Mouse (Mus musculus) bone marrow, adult 2 months (tissue): ENCODE measurements around the gene Gm45015. TPM values are rescaled to one million over a fixed set of nuclear protein-coding genes. Genes with fewer than 3 reads are reported as not detected.

ENCODE experiments used
- H3K27ac ChIP-seq: fragments of 200-500 bp; 2 replicates; pipeline ENCODE4 v1.5.1; 2012; ENCODE audit warnings: low read depth, mild to moderate bottlenecking, control low read depth, inconsistent platforms, low read length; ENCODE audit not compliant: control insufficient read depth, poor library complexity, insufficient read depth
- H3K4me1 ChIP-seq: fragments of 200-500 bp; 2 replicates; pipeline ENCODE4 v1.6.1; 2011; ENCODE audit warnings: low read length; ENCODE audit not compliant: control insufficient read depth, insufficient read depth
- H3K4me3 ChIP-seq: fragments of 200-500 bp; replicated peaks from 2 replicates; pipeline ENCODE3; 2011; ENCODE audit warnings: mild to moderate bottlenecking, low read depth, low read length, control low read depth; ENCODE audit not compliant: control insufficient read depth
- CTCF ChIP-seq: fragments of 200-500 bp; IDR thresholded peaks from 2 replicates; pipeline ENCODE4 v1.5.1; 2011; ENCODE audit warnings: low read length, control low read depth; ENCODE audit not compliant: control insufficient read depth, insufficient read depth
- POLR2A ChIP-seq: fragments of 200-500 bp; IDR thresholded peaks from 2 replicates; pipeline ENCODE4 v1.6.1; 2011; ENCODE audit warnings: low read depth, mild to moderate bottlenecking, control low read depth, low read length, borderline replicate concordance; ENCODE audit not compliant: control insufficient read depth
- WGBS: fragments of 180-500 bp; shearing (Covaris S2); methylation state at CpG from one replicate; pipeline ENCODE4 v1.1.7; 2018; 5-methylcytosine and 5-hydroxymethylcytosine counted together
- polyA plus RNA-seq: library from polyadenylated mRNA; stranded (reverse); fragments of >200 nt; gene quantifications from 2 replicates; pipeline ENCODE4 v1.2.4, GENCODE M21; 2011; ENCODE audit warnings: low replicate concordance; ENCODE audit not compliant: missing spikeins, insufficient read depth, insufficient read length

The Gm45015 gene
- not detected in 2 replicates for polyA plus RNA-seq

DNA sequence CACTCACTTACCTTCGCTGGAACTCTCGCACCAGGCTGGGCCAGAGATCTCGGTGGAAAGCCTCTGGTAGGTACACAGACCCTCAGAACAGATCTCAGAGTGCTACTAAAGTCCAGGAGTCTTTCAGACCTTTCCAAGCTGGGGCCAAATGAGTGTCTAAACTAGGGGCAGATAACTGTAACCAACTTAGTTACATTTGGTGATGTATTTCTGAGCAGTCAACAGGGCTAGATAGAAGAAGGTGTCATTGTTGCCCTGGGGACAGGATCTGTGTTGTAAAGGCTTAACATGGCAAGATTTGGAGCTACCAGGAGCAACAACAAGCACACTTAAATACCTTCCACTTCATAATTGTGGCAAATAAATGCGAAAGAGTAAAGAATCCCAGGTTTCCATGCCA is at the start of gene Gm45015:
TSS of gene Gm45015 (minus strand) at position 101 of the 400 bp plus-strand sequence.
- H3K4me3 ChIP-seq: no peak within 1 kb of the TSS
- 72% methylated on average over 4 of the region's 4 CpGs for WGBS
- TF ChIP-seq POLR2A (no peak), CTCF (no peak)
- no peaks in the 10 kb centered on the region for H3K4me1 ChIP-seq
- no peak within 1 kb of the TSS for H3K27ac ChIP-seq

DNA sequence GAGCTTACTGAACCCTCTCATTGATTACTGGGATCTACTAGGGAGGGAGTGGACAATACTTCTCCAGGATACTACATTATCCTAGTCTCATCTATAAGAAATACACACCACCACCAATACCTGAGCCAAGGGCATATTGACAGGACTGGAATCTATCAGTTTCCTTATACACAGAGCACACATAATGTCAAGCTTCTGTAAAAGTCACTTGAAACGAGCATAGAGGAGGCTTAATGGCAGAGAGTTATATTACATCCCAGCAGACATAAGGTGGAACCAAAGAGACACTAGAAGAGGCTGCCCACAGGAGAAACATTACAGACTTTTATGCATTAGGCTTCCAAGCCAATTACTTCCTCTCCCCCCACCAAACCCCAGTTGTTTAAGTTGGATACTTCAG is 48.3 kb upstream of the Gm45015 start:
- no peaks in the 10 kb centered on the region for H3K4me1 ChIP-seq
- no peak overlapping the region for H3K4me3 ChIP-seq
- 27% methylated on average over 1 of the region's 1 CpGs for WGBS
- TF ChIP-seq POLR2A (no peak), CTCF (no peak)
- no peak overlapping the region for H3K27ac ChIP-seq

DNA sequence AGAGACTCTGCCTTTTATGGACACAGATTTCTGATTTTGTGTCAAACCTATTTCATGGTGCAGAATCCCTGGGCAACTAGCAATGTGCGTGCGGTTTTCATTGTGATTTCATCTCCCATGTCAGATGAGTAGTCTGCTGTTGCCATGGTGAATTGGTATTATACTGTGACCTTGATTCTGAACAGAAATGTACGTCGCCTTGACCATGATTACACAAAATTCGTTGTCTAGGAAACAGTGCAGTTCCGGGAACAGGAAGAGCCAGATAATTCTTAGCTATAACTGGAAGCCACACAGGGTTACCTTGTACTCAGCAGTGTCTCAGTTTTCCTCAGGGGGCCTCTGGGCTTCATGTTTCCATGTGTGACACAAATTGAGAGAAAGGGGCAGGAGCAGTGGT is 47.8 kb upstream of the Gm45015 start:
- Histone ChIP-seq H3K4me3 (no peak overlapping the region), H3K27ac (no peak overlapping the region), H3K4me1 (no peaks in the 10 kb centered on the region)
- TF ChIP-seq CTCF (no peak), POLR2A (no peak)
- WGBS: 56% methylated on average over 6 of the region's 6 CpGs

DNA sequence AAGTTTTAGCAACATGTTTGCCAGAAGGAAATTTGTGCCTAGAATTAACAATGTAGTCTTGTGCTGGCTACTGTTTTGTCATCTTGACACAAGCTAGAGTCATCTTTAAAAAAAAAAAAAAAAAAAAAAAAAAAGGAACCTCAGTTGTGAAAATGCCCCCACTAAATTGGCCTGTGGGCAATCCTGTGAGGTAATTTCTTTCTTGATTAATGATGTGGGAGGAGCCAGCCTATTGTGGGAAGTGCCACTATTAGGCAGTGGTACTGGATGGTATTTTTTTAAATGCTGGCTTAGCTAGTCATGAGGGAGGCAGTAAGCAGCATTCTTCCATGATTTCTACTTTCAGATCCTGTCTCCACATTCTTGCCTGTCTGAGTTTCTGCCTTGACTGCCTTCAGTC is 26.7 kb upstream of the Gm45015 start:
- H3K27ac ChIP-seq: no peak overlapping the region
- TF ChIP-seq CTCF (no peak), POLR2A (no peak)
- no peaks in the 10 kb centered on the region for H3K4me1 ChIP-seq
- H3K4me3 ChIP-seq: no peak overlapping the region

DNA sequence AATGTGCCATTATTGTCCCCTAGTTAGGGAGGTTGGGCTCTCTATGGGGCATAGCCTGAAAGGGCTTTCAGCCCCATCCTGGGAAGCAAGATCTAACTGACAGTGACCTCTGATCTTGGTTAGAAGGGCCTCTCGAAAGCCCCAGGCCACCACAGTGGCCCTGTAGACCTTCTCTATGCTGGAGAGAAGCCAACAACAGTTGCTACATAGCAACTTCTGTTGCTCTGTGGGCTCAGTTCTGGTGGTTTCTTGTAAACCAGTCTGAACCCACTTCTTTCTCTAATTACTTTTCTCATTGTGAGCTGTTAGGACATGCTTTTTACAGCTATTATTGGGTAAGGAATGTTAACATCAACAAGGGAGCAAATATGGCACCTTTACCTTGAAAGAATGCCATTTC is 20.1 kb upstream of the Gm45015 start:
- H3K27ac ChIP-seq: peak overlapping the region; percentile 73
- H3K4me1 ChIP-seq: no peaks in the 10 kb centered on the region; the same call in 1 of the 2 replicates
- no peak overlapping the region for H3K4me3 ChIP-seq
- WGBS: 26% methylated on average over 1 of the region's 1 CpGs
- TF ChIP-seq POLR2A: no peak
- no peak for TF ChIP-seq CTCF

DNA sequence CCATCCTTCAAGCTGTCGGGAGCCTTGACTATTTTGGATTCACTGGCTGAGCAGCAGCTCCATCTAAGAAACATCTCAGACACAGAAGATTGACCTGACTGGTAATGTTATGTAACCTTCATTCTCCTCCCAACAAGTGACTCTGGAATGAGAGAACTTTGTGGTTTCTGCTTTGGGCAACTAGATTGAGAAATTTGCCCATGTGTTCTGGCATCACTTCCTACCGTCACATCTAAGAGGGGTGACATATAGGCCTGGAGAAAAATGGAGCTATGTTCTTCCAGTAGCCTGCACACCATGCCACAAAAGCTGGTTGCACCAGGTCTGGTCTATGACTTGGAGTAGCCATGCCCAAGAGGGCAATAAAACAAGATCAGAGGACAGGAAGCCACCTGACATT is 19.5 kb upstream of the Gm45015 start:
- Histone ChIP-seq H3K4me3 (no peak overlapping the region), H3K4me1 (no peaks in the 10 kb centered on the region; the same call in 1 of the 2 replicates), H3K27ac (peak overlapping the region; percentile 73)
- WGBS: 39% methylated on average over 2 of the region's 2 CpGs
- TF ChIP-seq POLR2A: no peak
- TF ChIP-seq CTCF: no peak

DNA sequence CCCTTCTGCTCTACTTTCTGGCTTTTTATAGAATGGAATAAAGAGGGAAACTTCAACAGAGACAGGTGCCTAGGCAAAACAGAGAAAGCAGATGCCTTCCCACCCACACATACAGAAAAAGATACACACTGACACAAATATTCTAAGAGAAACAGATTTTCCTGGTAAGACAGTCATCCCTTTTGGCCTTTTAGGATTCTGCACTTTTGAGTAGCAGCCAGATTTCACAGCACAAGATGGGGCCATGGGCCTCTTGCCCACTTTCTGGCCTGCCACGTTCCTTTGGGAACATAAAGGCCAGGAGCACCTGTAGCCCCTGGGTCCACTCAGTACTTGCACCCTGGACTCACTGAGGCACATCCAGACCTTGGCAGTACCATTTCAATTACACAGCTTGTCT is 7.7 kb upstream of the Gm45015 start:
- H3K4me1 ChIP-seq: no peaks in the 10 kb centered on the region

DNA sequence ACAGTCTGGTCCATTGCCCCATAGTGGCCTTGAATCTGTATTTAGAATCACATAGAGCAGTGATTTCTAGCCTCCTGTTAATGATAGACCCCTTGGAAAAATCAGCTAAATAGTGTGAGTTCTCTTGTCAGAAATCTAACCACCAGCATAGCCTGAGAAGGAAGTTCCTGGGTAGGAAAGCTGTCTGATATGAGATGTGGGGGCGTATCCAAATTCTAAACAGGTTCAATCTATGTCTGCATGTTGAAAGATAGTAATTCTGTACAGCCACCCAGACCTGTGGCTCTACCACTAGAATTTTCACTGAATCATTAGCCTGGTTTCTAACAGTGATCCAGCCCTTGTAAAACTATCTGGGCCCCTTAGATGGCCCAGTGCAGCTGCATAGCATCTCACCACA is 7.2 kb upstream of the Gm45015 start:
- Histone ChIP-seq H3K4me1 (no peaks in the 10 kb centered on the region), H3K4me3 (no peak overlapping the region), H3K27ac (no peak overlapping the region)
- 29% methylated on average over 1 of the region's 1 CpGs for WGBS
- TF ChIP-seq POLR2A (no peak), CTCF (no peak)

More for the DNA sequence above, 7.7 kb upstream of the Gm45015 start:
- TF ChIP-seq POLR2A (no peak), CTCF (no peak)
- no peak overlapping the region for H3K27ac ChIP-seq
- WGBS: 64% methylated on average over 1 of the region's 1 CpGs
- H3K4me3 ChIP-seq: no peak overlapping the region

DNA sequence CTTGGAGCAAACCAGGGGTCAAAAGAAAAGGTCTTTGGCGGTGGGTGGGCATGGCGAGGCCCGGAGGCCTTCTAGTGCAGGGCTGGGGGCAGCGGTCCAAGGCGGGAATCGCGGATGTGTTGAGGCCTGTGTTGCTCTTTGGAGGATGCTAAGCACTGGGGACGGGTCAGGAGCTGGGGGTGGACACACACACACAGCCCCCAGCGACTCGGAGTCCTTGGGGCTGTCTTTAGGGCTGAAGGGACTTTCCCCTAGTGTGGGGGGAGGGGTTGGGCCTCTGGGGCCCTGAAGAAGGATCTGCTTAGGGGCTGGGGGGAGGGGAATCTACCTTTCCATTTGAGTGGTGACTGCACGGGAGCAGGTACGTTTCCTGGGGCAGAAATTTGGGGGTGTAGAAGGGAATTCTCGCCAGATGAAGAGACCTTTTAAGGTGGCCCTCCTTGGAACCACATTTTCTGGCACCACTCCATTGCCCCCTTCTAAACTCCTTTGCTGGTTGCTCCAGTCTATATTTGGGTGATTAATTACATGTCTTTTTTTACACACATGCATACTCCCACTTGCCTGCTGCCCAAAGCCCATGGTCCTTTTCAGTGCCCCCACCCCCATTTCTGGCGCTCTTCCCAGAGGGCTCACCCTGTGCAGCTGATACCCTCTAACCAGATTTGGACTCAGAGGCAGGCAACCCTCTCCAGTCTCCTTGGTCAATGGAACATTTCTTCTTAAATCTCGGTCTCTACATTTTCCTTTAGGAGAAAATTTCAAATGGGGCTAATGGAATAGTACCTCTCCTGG is 6.5 kb upstream of the Gm45015 start:
- no peaks in the 10 kb centered on the region for H3K4me1 ChIP-seq
- H3K27ac ChIP-seq: no peak overlapping the region
- H3K4me3 ChIP-seq: peak overlapping the region; percentile 68
- 19% methylated on average over 15 of the region's 15 CpGs for WGBS
- no peak for TF ChIP-seq POLR2A
- no peak for TF ChIP-seq CTCF
